Mouse (Mus musculus): ENCODE measurements around the gene Efr3b.

Efr3b gene

GRCm38 (mm10) chr12:4045992-4046391, 7.3 kb upstream of the Efr3b start:
- in situ Hi-C loops (cut with MboI; ENCODE audit: low pct_unique_long_range_greater_than_20kb in 1 of 2, low sequenced_read_pairs in 2 of 2, unreplicated experiment in 1 of 2) = no loop called here

GRCm38 (mm10) chr12:4042411-4042810, 3.7 kb upstream of the Efr3b start:
- in situ Hi-C loops (cut with MboI; ENCODE audit: low pct_unique_long_range_greater_than_20kb in 1 of 2, low sequenced_read_pairs in 2 of 2, unreplicated experiment in 1 of 2) = no loop called here

GRCm38 (mm10) chr12:4039046-4039445, 331 bp upstream of the Efr3b start:
- in situ Hi-C loops (cut with MboI; ENCODE audit: low pct_unique_long_range_greater_than_20kb in 1 of 2, low sequenced_read_pairs in 2 of 2, unreplicated experiment in 1 of 2) = no loop called here

GRCm38 (mm10) chr12:4037511-4037910, 1.2 kb downstream of the Efr3b start:
- in situ Hi-C loops (cut with MboI; ENCODE audit: low pct_unique_long_range_greater_than_20kb in 1 of 2, low sequenced_read_pairs in 2 of 2, unreplicated experiment in 1 of 2) = no loop called here

GRCm38 (mm10) chr12:4036157-4036556, 2.6 kb downstream of the Efr3b start:
- in situ Hi-C loops (cut with MboI; ENCODE audit: low pct_unique_long_range_greater_than_20kb in 1 of 2, low sequenced_read_pairs in 2 of 2, unreplicated experiment in 1 of 2) = no loop called here

GRCm38 (mm10) chr12:4029064-4029463, 9.7 kb downstream of the Efr3b start:
- in situ Hi-C loops (cut with MboI; ENCODE audit: low pct_unique_long_range_greater_than_20kb in 1 of 2, low sequenced_read_pairs in 2 of 2, unreplicated experiment in 1 of 2) = no loop called here

- in situ Hi-C loops (cut with MboI; ENCODE audit: low pct_unique_long_range_greater_than_20kb in 1 of 2, low sequenced_read_pairs in 2 of 2, unreplicated experiment in 1 of 2) = no loop called here
Observed at GRCm38 (mm10) chr12:4028516-4028915, 10.2 kb downstream of the Efr3b start.

GRCm38 (mm10) chr12:4024356-4024755, 14.4 kb downstream of the Efr3b start:
- in situ Hi-C loops (cut with MboI; ENCODE audit: low pct_unique_long_range_greater_than_20kb in 1 of 2, low sequenced_read_pairs in 2 of 2, unreplicated experiment in 1 of 2) = no loop called here

GRCm38 (mm10) chr12:4023501-4023900, 15.2 kb downstream of the Efr3b start:
- in situ Hi-C loops (cut with MboI; ENCODE audit: low pct_unique_long_range_greater_than_20kb in 1 of 2, low sequenced_read_pairs in 2 of 2, unreplicated experiment in 1 of 2) = no loop called here

- in situ Hi-C loops (cut with MboI; ENCODE audit: low pct_unique_long_range_greater_than_20kb in 1 of 2, low sequenced_read_pairs in 2 of 2, unreplicated experiment in 1 of 2) = no loop called here
Observed at GRCm38 (mm10) chr12:4022845-4023244, 15.9 kb downstream of the Efr3b start.

GRCm38 (mm10) chr12:4020505-4020904, 18.2 kb downstream of the Efr3b start:
- in situ Hi-C loops (cut with MboI; ENCODE audit: low pct_unique_long_range_greater_than_20kb in 1 of 2, low sequenced_read_pairs in 2 of 2, unreplicated experiment in 1 of 2) = no loop called here

GRCm38 (mm10) chr12:4016321-4016720, 22.4 kb downstream of the Efr3b start:
- in situ Hi-C loops (cut with MboI; ENCODE audit: low pct_unique_long_range_greater_than_20kb in 1 of 2, low sequenced_read_pairs in 2 of 2, unreplicated experiment in 1 of 2) = no loop called here

- in situ Hi-C loops (cut with MboI; ENCODE audit: low pct_unique_long_range_greater_than_20kb in 1 of 2, low sequenced_read_pairs in 2 of 2, unreplicated experiment in 1 of 2) = no loop called here
Observed at GRCm38 (mm10) chr12:4015741-4016140, 23.0 kb downstream of the Efr3b start.

GRCm38 (mm10) chr12:4015255-4015654, 23.5 kb downstream of the Efr3b start:
- in situ Hi-C loops (cut with MboI; ENCODE audit: low pct_unique_long_range_greater_than_20kb in 1 of 2, low sequenced_read_pairs in 2 of 2, unreplicated experiment in 1 of 2) = no loop called here

GRCm38 (mm10) chr12:4011715-4012114, 27.0 kb downstream of the Efr3b start:
- in situ Hi-C loops (cut with MboI; ENCODE audit: low pct_unique_long_range_greater_than_20kb in 1 of 2, low sequenced_read_pairs in 2 of 2, unreplicated experiment in 1 of 2) = no loop called here

GRCm38 (mm10) chr12:4011301-4011700, 27.4 kb downstream of the Efr3b start:
- in situ Hi-C loops (cut with MboI; ENCODE audit: low pct_unique_long_range_greater_than_20kb in 1 of 2, low sequenced_read_pairs in 2 of 2, unreplicated experiment in 1 of 2) = no loop called here

GRCm38 (mm10) chr12:4008731-4009130, 30.0 kb downstream of the Efr3b start:
- in situ Hi-C loops (cut with MboI; ENCODE audit: low pct_unique_long_range_greater_than_20kb in 1 of 2, low sequenced_read_pairs in 2 of 2, unreplicated experiment in 1 of 2) = no loop called here

GRCm38 (mm10) chr12:4007766-4008165, 30.9 kb downstream of the Efr3b start:
- in situ Hi-C loops (cut with MboI; ENCODE audit: low pct_unique_long_range_greater_than_20kb in 1 of 2, low sequenced_read_pairs in 2 of 2, unreplicated experiment in 1 of 2) = no loop called here

GRCm38 (mm10) chr12:4007181-4007580, 31.5 kb downstream of the Efr3b start:
- in situ Hi-C loops (cut with MboI; ENCODE audit: low pct_unique_long_range_greater_than_20kb in 1 of 2, low sequenced_read_pairs in 2 of 2, unreplicated experiment in 1 of 2) = no loop called here

- in situ Hi-C loops (cut with MboI; ENCODE audit: low pct_unique_long_range_greater_than_20kb in 1 of 2, low sequenced_read_pairs in 2 of 2, unreplicated experiment in 1 of 2) = no loop called here
Observed at GRCm38 (mm10) chr12:4006079-4006478, 32.6 kb downstream of the Efr3b start.

GRCm38 (mm10) chr12:4004648-4005047, 34.1 kb downstream of the Efr3b start:
- in situ Hi-C loops (cut with MboI; ENCODE audit: low pct_unique_long_range_greater_than_20kb in 1 of 2, low sequenced_read_pairs in 2 of 2, unreplicated experiment in 1 of 2) = no loop called here

All from mouse embryonic stem cell (cell line).